Mouse (Mus musculus): ENCODE data around the gene Hist1h2an. TPM values are rescaled to one million over a fixed set of nuclear protein-coding genes. Genes with fewer than 3 reads are reported as not detected.

Gene Hist1h2an
- total RNA-seq, 2 experiments from 2014 or later, result 5.6 to 806 TPM

DNA sequence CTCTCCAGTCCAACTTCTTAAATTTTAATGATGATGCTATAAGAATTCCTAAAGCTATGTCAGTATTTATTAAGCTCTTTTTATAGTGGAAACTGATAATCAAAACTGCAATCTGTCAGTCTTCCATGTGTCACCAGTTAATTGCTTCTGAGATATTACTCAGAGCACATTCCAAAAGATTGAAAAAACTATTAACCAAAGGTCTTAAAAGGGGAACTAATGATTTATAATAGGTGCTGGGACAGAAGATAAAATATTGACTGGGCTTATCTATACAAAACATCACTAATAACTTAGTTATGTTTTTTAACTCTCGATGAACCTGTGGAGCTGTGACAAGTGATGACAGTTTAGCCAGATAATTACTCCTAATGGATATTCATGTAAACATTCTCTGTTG is 42.0 kb downstream of the Hist1h2an start:
- no peak for ATAC-seq (ENCODE audit: poor library complexity, severe bottlenecking)

Other genes with a start within 250 kb of the Hist1h2an start
- not detected in 2 replicates for gene Olfr1366, start 244.4 kb downstream of the Hist1h2an start, total RNA-seq (2015)
- not detected in 2 replicates for gene Olfr1366, start 244.4 kb downstream of the Hist1h2an start, total RNA-seq (2017)
- gene Olfr1535, start 227.3 kb downstream of the Hist1h2an start, total RNA-seq (2015), result not detected in 2 replicates
- not detected in 2 replicates for gene Olfr1535, start 227.3 kb downstream of the Hist1h2an start, total RNA-seq (2017)
- not detected in 2 replicates for gene Olfr1364, start 205.5 kb downstream of the Hist1h2an start, total RNA-seq (2015)
- gene Olfr1364, start 205.5 kb downstream of the Hist1h2an start, total RNA-seq (2017), result not detected in 2 replicates
- not detected in 2 replicates for gene Olfr1362, start 173.2 kb downstream of the Hist1h2an start, total RNA-seq (2015)
- not detected in 2 replicates for gene Olfr1362, start 173.2 kb downstream of the Hist1h2an start, total RNA-seq (2017)
- gene Olfr11, start 144.7 kb downstream of the Hist1h2an start, total RNA-seq (2015), result not detected in 2 replicates
- gene Olfr11, start 144.7 kb downstream of the Hist1h2an start, total RNA-seq (2017), result not detected in 2 replicates
- not detected in 2 replicates for gene Olfr1361, start 123.8 kb downstream of the Hist1h2an start, total RNA-seq (2015)
- not detected in 2 replicates for gene Olfr1361, start 123.8 kb downstream of the Hist1h2an start, total RNA-seq (2017)
- gene Olfr1360, start 109.8 kb downstream of the Hist1h2an start, total RNA-seq (2015), result not detected in 2 replicates
- not detected in 2 replicates for gene Olfr1360, start 109.8 kb downstream of the Hist1h2an start, total RNA-seq (2017)
- gene Olfr1359, start 89.1 kb downstream of the Hist1h2an start, total RNA-seq (2015), result not detected in 2 replicates
- gene Olfr1359, start 89.1 kb downstream of the Hist1h2an start, total RNA-seq (2017), result not detected in 2 replicates
- 262 and 280 TPM in 2 replicates for gene Hist1h2bl, start 71.1 kb downstream of the Hist1h2an start, total RNA-seq (2015)
- 409 and 426 TPM in 2 replicates for gene Hist1h2bl, start 71.1 kb downstream of the Hist1h2an start, total RNA-seq (2017)
- 5.0 and 7.6 TPM in 2 replicates for gene Hist1h2ai, start 70.8 kb downstream of the Hist1h2an start, total RNA-seq (2015)
- 3,924 and 4,338 TPM in 2 replicates for gene Hist1h2ai, start 70.8 kb downstream of the Hist1h2an start, total RNA-seq (2017)
- gene Hist1h3h, start 69.6 kb downstream of the Hist1h2an start, total RNA-seq (2015), result 37.0 and 141 TPM in 2 replicates
- 82.6 and 194 TPM in 2 replicates for gene Hist1h3h, start 69.6 kb downstream of the Hist1h2an start, total RNA-seq (2017)
- 139 and 162 TPM in 2 replicates for gene Hist1h2bm, start 65.2 kb downstream of the Hist1h2an start, total RNA-seq (2015)
- 615 and 635 TPM in 2 replicates for gene Hist1h2bm, start 65.2 kb downstream of the Hist1h2an start, total RNA-seq (2017)
- gene Hist1h4j, start 52.2 kb downstream of the Hist1h2an start, total RNA-seq (2015), result 5.8 and 10.7 TPM in 2 replicates
- gene Hist1h4j, start 52.2 kb downstream of the Hist1h2an start, total RNA-seq (2017), result 595 and 644 TPM in 2 replicates
- gene Hist1h4k, start 36.7 kb downstream of the Hist1h2an start, total RNA-seq (2015), result 97.3 and 158 TPM in 2 replicates
- gene Hist1h4k, start 36.7 kb downstream of the Hist1h2an start, total RNA-seq (2017), result 2,083 and 3,751 TPM in 2 replicates
- 141 and 258 TPM in 2 replicates for gene Hist1h2ak, start 33.4 kb downstream of the Hist1h2an start, total RNA-seq (2015)
- gene Hist1h2ak, start 33.4 kb downstream of the Hist1h2an start, total RNA-seq (2017), result 1,551 and 1,637 TPM in 2 replicates
- 318 and 331 TPM in 2 replicates for gene Hist1h2bn, start 33.1 kb downstream of the Hist1h2an start, total RNA-seq (2015)
- 1,434 and 1,651 TPM in 2 replicates for gene Hist1h2bn, start 33.1 kb downstream of the Hist1h2an start, total RNA-seq (2017)
- gene Hist1h1b, start 6.6 kb downstream of the Hist1h2an start, total RNA-seq (2015), result 792 and 803 TPM in 2 replicates
- 2,001 and 2,565 TPM in 2 replicates for gene Hist1h1b, start 6.6 kb downstream of the Hist1h2an start, total RNA-seq (2017)
- 290 and 369 TPM in 2 replicates for gene Hist1h3i, start 3.8 kb downstream of the Hist1h2an start, total RNA-seq (2015)
- gene Hist1h3i, start 3.8 kb downstream of the Hist1h2an start, total RNA-seq (2017), result 211 and 245 TPM in 2 replicates
- 15.3 and 29.2 TPM in 2 replicates for gene Hist1h2bp, start 243 bp upstream of the Hist1h2an start, total RNA-seq (2015)
- gene Hist1h2bp, start 243 bp upstream of the Hist1h2an start, total RNA-seq (2017), result 50.7 and 60.8 TPM in 2 replicates
- gene Hist1h2bq, start 23.0 kb upstream of the Hist1h2an start, total RNA-seq (2015), result 340 and 370 TPM in 2 replicates
- 37.2 and 71.4 TPM in 2 replicates for gene Hist1h2bq, start 23.0 kb upstream of the Hist1h2an start, total RNA-seq (2017)
- 149 and 256 TPM in 2 replicates for gene Hist1h2ao, start 23.2 kb upstream of the Hist1h2an start, total RNA-seq (2015)
- gene Hist1h2ao, start 23.2 kb upstream of the Hist1h2an start, total RNA-seq (2017), result 2,161 and 2,311 TPM in 2 replicates
- 67.9 and 71.7 TPM in 2 replicates for gene Hist1h4m, start 24.5 kb upstream of the Hist1h2an start, total RNA-seq (2015)
- 1,995 and 3,050 TPM in 2 replicates for gene Hist1h4m, start 24.5 kb upstream of the Hist1h2an start, total RNA-seq (2017)
- gene Hist1h4n, start 45.0 kb upstream of the Hist1h2an start, total RNA-seq (2015), result 60.0 and 63.1 TPM in 2 replicates
- 1,683 and 2,067 TPM in 2 replicates for gene Hist1h4n, start 45.0 kb upstream of the Hist1h2an start, total RNA-seq (2017)
- 111 and 142 TPM in 2 replicates for gene Hist1h2ap, start 46.3 kb upstream of the Hist1h2an start, total RNA-seq (2015)
- gene Hist1h2ap, start 46.3 kb upstream of the Hist1h2an start, total RNA-seq (2017), result 857 and 1,070 TPM in 2 replicates
- 322 and 378 TPM in 2 replicates for gene Hist1h2br, start 46.5 kb upstream of the Hist1h2an start, total RNA-seq (2015)
- 273 and 294 TPM in 2 replicates for gene Hist1h2br, start 46.5 kb upstream of the Hist1h2an start, total RNA-seq (2017)
- 0.23 and 0.36 TPM in 2 replicates for gene Zfp184, start 157.9 kb upstream of the Hist1h2an start, total RNA-seq (2015)
- gene Zfp184, start 157.9 kb upstream of the Hist1h2an start, total RNA-seq (2017), result 0.65 TPM in 1 of 2 replicates, not detected in the other
- gene Pom121l2, start 194.0 kb upstream of the Hist1h2an start, total RNA-seq (2015), result not detected in 2 replicates
- gene Pom121l2, start 194.0 kb upstream of the Hist1h2an start, total RNA-seq (2017), result not detected in 2 replicates
- gene Prss16, start 222.5 kb upstream of the Hist1h2an start, total RNA-seq (2015), result 3.7 and 4.3 TPM in 2 replicates
- 2.8 and 5.2 TPM in 2 replicates for gene Prss16, start 222.5 kb upstream of the Hist1h2an start, total RNA-seq (2017)
- gene Hist1h2ah, start 248.3 kb upstream of the Hist1h2an start, total RNA-seq (2015), result 0.91 and 1.1 TPM in 2 replicates
- gene Hist1h2ah, start 248.3 kb upstream of the Hist1h2an start, total RNA-seq (2017), result 48.2 and 145 TPM in 2 replicates
- gene Hist1h2bk, start 248.7 kb upstream of the Hist1h2an start, total RNA-seq (2015), result 78.9 and 108 TPM in 2 replicates
- 1,539 and 1,747 TPM in 2 replicates for gene Hist1h2bk, start 248.7 kb upstream of the Hist1h2an start, total RNA-seq (2017)

Measured in megakaryocyte, adult 5-6 weeks (primary cell).